Mouse (Mus musculus) heart, adult 2 months (tissue): Measurements from ENCODE around the gene Tnfrsf9.

Source experiments
- CTCF ChIP-seq: fragments of 200-600 bp; IDR thresholded peaks from 2 replicates; pipeline ENCODE4 v1.8.1; 2022; ENCODE audit warnings: antibody characterized with exemption, mild to moderate bottlenecking, moderate library complexity
- EP300 ChIP-seq: fragments of 200-500 bp; IDR thresholded peaks from 2 replicates; pipeline ENCODE4 v1.6.1; 2011; ENCODE audit warnings: low read depth, low read length, control low read depth; ENCODE audit not compliant: insufficient read depth

DNA sequence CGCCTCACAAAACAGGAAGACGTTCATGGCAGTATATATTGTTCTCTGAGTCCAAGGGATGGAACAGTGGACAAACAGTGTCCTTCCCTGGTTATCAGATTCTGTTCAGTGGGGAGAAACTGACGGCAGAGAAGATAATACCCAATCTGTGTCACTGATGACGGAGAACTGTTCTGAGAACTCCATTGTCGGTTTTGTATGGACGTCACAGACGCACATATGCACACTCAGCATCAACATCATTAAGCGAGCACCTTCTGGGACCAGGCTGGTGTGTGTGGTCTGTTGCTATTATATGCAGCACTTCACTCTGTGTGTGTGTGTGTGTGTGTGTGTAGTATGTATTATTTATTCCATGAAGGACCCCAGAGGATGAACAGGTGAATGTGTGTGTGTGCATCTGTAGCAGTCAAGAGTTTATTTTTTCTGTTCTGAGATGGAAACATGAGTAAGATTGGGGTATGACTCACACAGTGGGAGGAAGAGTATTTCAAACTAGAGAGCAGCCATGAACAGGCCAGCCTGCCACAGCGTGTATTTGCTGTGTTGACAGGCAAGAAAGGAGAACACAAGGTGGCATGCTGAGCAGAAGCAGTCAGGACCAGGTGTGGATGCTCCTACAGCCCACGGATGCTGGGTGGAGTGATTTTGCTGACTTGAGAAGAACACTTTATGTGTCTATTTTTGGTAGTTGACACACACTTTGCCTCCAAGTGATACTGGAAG is 982 bp downstream of the Tnfrsf9 start:
- no peak for TF ChIP-seq EP300
- TF ChIP-seq CTCF = no peak
